Mouse (Mus musculus): ENCODE measurements around the gene Nup107.

GRCm38 (mm10) chr10:117714048-117714545, 78.4 kb downstream of the Nup107 start:
- no peak for TF ChIP-seq CTCF (IDR thresholded peaks at IDR 0.05 in 2 of 3, conservative IDR thresholded peaks at IDR 0.05 in 1 of 3; ENCODE audit: control insufficient read depth in 1 of 3, insufficient read depth in 1 of 3, low read depth in 2 of 3, low read length in 3 of 3, poor library complexity in 1 of 3, severe bottlenecking in 1 of 3)
- no peak for TF ChIP-seq ETS1 (IDR thresholded peaks at IDR 0.05; ENCODE audit: low read depth, low read length)
